Mouse (Mus musculus) C2C12 (cell line): ENCODE measurements around the gene Cd6.

Source experiments
- CEBPB ChIP-seq: IDR thresholded peaks from one replicate; pipeline ENCODE4 v1.6.1; 2011; ENCODE audit warnings: low read depth, mild to moderate bottlenecking, control low read depth, moderate library complexity
- CTCF ChIP-seq: IDR thresholded peaks from one replicate; pipeline ENCODE4 v1.5.1; 2011; ENCODE audit not compliant: control insufficient read depth, insufficient read depth, insufficient read length
- MAX ChIP-seq: IDR thresholded peaks from one replicate; pipeline ENCODE4 v1.6.1; 2011; ENCODE audit warnings: mild to moderate bottlenecking, control low read depth
- MYOG ChIP-seq: IDR thresholded peaks from one replicate; pipeline ENCODE4 v1.6.1; 2011; ENCODE audit not compliant: control insufficient read depth, insufficient read length; ENCODE audit errors: extremely low read depth

- no peak for TF ChIP-seq CTCF
- TF ChIP-seq MYOG, result no peak
- TF ChIP-seq MAX, result no peak
- no peak for TF ChIP-seq CEBPB
These were observed 20.3 kb downstream of the Cd6 start for GRCm38 (mm10) chr19:10809428-10810175.
